Mouse (Mus musculus): ENCODE measurements around the gene Ube2l6. TPM values are rescaled to one million over a fixed set of nuclear protein-coding genes. Genes with fewer than 3 reads are reported as not detected.
"Not testable (repeated sequence)": the region's sequence is repeated elsewhere in the genome, so short reads cannot be mapped to it uniquely, and the experiment has no call there.

Gene Ube2l6
- total RNA-seq, 1 experiment from 2014 or later, result 43.8 TPM

DNA sequence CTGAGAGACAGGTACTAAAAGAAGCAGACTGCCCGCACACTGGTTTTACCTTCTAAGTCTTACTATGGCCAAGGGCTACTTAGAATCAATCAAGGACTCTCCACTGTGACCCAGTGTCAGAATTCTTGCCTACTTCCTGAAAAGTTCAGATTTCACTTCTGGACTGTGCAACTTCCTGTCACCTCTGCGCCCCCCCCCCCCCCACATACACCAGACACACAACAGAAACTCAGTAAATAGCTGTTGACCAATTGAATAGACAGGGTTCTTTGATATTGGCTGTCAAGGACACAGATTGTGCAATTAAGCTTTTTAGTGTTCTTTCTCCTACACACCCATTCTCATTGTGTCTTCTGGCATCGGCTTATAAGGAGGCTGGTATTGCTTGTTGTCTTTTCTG lies 10.3 kb upstream of the Ube2l6 start:
- ATAC-seq (replicated peaks; ENCODE audit: insufficient number of reproducible peaks, low FRiP score, low TSS enrichment, poor library complexity, severe bottlenecking), result no peak

DNA sequence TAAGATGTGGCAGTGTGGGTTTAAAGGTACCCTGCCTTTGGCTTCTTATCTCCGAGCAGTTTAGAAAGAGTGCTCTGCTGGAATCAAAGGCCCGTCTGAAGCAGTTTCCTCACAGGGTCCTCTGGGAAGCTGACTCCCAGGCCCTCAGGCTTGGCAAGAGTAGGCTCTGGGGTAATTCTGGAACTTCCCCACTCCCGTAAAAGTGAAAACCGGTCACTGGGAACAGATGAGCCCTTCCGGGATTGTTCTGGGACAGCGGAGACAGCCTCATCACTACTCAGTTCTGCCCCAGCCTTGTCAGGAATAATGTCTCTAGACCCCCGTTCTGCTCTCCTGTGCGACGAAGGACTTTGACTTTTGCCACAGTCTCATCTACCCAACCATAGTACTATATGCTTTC lies 8.2 kb upstream of the Ube2l6 start:
- ATAC-seq (replicated peaks; ENCODE audit: insufficient number of reproducible peaks, low FRiP score, low TSS enrichment, poor library complexity, severe bottlenecking), result no peak

DNA sequence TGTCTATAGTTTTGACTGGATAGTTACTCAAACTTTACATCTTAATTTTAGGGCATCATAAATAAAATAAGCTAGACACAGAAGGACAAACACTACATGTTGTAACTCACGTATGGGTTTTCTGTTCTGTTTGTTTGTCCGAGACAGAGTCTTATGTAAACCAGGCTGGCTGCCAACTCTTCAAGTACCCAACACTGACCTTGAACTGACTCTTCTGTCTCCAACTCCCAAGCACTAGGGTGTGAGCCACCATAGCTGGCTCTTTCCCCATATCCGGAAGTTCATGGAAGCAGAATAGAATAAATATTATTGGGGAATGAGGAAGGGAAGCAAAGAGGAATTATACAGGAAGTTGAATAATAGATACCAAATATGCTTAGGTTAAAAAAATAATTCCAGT lies 6.1 kb upstream of the Ube2l6 start:
- ATAC-seq (replicated peaks; ENCODE audit: insufficient number of reproducible peaks, low FRiP score, low TSS enrichment, poor library complexity, severe bottlenecking), result no peak

DNA sequence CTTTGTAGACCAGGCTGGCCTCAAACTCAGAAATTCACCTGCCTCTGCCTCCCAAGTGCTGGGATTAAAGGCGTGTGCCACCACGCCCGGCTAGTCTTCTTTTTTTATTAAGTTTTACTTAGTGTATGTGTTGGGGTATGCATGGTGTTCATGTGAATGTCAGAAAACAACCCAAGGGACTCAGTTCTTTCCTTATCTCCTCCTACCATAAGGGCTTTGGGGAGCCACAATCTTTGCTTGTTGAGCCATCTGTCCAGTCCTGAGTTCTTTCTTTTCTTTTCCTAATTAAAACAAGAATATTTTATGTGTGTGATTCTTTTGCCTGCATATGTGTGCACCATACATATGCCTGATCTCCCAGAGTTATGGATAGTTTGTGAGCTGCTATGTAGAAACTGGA lies 5.5 kb upstream of the Ube2l6 start:
- no peak for ATAC-seq (replicated peaks; ENCODE audit: insufficient number of reproducible peaks, low FRiP score, low TSS enrichment, poor library complexity, severe bottlenecking)

DNA sequence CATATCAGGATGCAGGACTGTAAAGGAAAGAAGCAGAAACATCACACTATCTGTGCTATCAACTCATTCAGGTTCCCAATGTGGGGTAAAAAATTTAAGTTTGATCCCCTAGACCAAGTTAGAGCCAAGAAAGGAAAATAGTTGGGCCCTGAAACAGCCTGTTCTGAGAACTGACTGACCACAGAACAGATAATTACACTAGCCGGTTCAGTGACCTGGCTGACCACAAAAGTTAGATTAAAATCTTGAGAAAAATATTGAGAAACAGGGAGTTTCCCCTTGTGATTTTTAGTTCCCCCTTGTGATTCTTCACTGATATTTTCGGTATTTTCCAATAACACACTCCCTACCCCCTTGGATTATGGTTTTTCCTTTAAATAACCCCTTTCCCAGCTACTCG lies 4.8 kb upstream of the Ube2l6 start:
- no peak for ATAC-seq (replicated peaks; ENCODE audit: insufficient number of reproducible peaks, low FRiP score, low TSS enrichment, poor library complexity, severe bottlenecking)

DNA sequence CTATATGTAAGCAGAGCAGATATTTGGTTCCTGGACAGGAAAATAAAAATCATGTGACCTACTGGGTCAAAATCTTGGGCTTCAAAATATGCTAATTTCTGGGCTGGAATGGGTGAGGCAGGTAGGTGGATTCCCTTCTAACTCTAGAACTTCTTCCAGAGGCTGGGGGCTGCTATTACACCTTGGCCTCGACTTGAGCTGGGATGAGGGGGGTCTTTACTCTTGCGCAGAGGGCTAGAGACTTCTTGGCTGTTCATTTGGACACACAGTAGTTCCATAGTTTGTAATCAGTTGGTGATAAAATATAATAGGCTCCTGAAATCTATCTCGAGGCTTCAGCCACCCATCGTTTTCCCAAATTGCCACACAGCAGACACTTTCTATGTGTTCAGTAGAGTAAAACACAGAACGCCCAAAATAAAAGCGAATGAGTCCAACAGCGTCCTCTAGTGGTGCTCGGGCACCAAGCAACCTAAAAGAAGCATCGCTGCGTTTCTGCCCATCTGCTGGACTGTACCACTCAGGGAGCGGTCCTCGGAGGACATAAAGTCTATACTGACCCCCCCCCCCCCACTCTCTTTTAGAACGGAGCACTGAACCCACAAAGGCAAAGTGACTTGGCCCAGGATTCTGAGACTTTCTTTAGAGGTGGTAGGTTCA lies 665 bp upstream of the Ube2l6 start:
- ATAC-seq (replicated peaks; ENCODE audit: insufficient number of reproducible peaks, low FRiP score, low TSS enrichment, poor library complexity, severe bottlenecking), result 0 out of 2 replicates have a peak, but pooled peaks have one; percentile 42

DNA sequence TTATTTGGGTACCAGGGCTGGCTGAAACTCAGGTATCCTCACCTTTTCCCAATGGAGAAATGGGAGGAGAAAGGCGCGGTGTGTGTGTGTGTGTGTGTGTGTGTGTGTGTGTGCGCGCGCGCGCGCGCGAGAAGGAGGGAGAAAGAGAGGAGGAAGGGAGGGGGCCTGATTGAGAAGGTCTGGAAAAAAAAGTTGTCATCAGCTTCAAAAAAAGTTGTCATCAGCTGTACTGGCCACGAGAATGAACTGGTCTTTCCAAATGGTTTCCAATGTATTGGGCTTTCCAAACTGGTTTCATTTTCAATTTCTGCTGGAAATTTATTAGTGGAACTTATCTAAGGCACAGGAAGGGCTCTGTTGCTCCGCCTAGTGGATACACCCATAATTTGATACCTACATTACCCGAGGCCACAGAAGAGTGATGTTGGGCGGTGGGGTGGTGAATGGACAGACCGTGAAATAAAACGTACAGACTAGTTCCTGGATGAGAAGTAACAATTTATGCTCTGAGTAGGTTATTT lies 473 bp downstream of the Ube2l6 start:
- peak; percentile 65 for ATAC-seq (replicated peaks; ENCODE audit: insufficient number of reproducible peaks, low FRiP score, low TSS enrichment, poor library complexity, severe bottlenecking)

DNA sequence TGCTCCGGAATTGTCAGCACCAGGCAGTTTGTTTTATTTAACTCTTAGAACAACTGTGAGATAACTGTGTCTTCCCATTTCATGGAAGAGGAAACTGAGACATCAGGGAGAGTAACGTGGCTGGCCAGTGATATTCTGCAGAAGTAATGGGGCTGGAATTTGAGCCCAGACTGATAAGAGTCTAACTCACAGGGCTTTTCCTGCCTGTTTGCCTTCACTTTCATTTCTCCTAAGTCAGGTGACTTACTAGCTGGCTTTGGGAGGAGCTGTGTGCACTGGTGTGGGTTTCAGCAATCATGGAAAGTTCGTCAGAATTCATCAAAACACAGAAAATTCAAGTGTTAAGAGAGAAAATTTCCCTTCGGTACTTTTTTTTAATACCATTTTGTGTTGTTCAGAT lies 1.7 kb downstream of the Ube2l6 start:
- ATAC-seq (replicated peaks; ENCODE audit: insufficient number of reproducible peaks, low FRiP score, low TSS enrichment, poor library complexity, severe bottlenecking), result no peak

DNA sequence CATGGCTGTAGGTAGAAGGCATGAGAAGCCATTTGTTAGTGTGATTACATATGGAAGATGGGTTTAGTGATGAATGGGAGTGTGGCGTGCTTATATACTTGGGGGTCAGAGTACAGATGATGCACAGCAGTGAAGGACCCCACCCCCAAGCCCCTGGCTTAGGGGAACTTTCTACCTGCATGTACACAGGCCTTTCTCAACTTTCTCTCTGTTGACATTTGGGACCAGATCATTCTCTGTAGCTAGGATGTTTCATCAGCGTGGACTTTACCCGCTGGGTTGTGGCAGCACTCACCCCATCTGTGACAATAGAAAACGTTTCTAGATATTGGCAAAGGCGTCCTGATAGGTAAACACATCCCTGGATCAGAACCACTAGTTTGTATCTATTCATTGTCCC lies 2.6 kb downstream of the Ube2l6 start:
- ATAC-seq (replicated peaks; ENCODE audit: insufficient number of reproducible peaks, low FRiP score, low TSS enrichment, poor library complexity, severe bottlenecking), result not testable (repeated sequence)

DNA sequence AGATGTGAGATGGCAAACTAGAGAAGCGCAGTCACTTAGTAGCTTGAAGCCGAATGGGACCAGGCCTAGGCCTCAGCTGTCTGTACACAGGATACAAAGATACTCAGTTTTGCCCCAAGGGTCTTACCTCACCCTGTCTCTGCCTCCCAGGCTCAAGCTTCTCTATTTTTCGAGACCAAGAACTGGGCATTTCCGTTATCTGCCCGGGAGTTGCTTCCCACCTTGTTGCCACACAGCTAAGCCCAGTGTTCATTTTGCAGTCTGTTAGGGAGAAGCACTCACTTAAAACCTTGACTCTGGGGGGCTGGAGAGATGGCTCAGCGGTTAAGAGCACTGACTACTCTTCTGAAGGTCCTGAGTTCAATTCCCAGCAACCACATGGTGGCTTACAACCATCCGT lies 5.3 kb downstream of the Ube2l6 start:
- ATAC-seq (replicated peaks; ENCODE audit: insufficient number of reproducible peaks, low FRiP score, low TSS enrichment, poor library complexity, severe bottlenecking), result no peak

DNA sequence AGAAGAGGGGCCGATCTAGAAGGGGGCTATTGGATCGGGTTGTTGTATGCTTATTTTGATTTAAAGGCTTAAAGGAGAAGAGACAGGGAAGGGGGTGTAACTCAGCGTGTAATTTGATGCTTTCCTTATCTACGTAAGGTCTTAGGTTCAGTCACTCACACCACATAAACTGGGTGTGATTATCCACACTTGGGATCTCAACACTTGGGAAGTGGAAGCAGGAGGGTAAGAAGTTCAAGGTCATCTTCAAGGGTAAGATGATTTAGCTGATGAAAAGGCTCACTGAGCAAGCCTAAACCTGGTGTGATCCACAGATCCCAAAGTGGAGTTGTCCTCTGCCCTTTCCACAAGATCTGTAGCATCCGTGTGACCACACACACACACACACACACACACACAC lies 7.9 kb downstream of the Ube2l6 start:
- no peak for ATAC-seq (replicated peaks; ENCODE audit: insufficient number of reproducible peaks, low FRiP score, low TSS enrichment, poor library complexity, severe bottlenecking)

DNA sequence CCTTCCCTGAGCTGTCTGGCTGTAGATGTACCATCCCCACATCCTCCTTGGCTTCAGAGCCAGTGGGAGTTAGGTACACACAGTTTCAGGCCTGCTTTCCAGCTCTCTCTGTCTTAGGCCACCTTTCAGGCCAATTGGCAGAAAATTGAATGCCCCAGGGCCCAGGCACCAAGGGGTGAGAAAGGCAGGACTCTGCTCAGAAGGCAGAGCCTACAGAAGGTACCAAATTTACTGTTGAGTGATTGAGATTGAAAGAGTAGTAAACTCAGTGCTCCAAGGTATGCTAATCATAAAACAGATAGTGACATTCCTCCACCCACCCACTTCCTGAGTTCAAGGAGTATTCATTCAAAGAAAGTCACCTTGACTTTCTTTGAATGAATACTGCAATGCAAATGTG lies 10.7 kb downstream of the Ube2l6 start:
- ATAC-seq (replicated peaks; ENCODE audit: insufficient number of reproducible peaks, low FRiP score, low TSS enrichment, poor library complexity, severe bottlenecking), result no peak

DNA sequence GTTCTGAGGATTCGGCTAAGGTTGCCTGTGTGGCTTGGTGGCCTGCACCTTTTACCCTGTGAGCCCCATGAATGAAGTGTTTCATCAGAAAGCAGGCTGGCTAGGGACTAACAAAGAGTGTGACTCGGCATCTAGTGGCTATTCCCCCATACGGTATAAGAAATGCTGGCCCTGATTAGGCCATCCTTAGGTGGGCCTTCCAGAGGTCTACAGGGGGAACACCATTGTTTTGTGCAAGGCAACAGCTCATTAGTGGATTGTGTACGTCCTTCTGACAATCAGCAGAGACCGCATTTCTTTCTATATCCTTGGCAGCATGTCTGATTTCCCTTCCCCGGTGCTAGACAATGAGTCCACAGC lies 11.9 kb downstream of the Ube2l6 start:
- ATAC-seq (replicated peaks; ENCODE audit: insufficient number of reproducible peaks, low FRiP score, low TSS enrichment, poor library complexity, severe bottlenecking), result no peak

DNA sequence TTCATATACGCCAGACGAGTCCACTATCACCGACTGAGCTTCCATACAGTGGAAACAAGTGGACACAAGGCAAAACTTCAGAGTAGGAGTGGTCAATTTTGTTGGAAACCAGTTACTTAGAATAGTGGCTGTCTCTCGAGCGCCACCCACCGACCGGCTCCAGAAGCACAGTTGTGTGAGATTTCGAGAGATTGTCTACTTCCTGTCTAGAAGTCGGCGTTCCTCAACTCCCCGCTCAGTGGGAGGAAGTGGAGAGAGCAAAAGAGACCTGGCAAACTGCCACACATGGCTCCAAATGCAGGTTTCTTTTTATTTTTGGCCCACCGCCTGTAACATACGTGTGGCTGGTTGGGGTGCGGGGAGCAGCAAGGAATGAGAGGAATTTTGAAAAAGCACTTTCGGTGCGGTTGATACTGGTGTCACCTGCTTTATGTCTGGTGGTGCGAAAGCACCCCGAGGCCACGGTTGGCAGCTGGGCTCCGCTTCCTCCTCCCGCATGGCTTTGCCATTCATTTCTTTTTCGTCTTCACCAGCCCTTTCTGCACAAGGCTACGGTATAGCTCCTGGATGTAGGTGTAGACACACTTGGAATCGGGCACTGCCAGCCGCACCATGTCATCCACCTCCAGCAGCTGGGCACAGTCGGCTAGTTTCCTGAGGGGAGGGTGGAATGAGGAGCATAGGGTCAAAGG lies 12.4 kb downstream of the Ube2l6 start:
- peak; percentile 85 for ATAC-seq (replicated peaks; ENCODE audit: insufficient number of reproducible peaks, low FRiP score, low TSS enrichment, poor library complexity, severe bottlenecking)

DNA sequence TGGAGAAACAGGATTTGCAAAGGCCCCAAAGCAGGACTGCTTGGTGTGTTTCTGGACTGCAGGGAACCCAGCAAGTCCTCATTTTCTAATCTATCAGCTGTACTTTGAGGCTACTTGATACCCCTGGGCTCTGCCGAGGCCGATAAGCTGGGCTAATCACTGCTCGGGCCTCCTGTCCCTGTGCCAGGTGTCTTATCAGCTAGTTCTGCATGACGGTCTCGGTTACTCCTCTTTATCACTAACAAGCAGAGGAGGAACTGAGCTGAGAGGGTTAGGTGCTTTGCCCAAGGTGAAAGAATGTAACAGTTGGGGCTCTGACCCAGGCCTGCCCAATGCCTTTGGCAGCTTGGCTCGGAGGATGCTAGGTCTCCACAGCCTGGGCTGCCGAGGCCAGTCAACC lies 13.3 kb downstream of the Ube2l6 start:
- ATAC-seq (replicated peaks; ENCODE audit: insufficient number of reproducible peaks, low FRiP score, low TSS enrichment, poor library complexity, severe bottlenecking), result no peak

DNA sequence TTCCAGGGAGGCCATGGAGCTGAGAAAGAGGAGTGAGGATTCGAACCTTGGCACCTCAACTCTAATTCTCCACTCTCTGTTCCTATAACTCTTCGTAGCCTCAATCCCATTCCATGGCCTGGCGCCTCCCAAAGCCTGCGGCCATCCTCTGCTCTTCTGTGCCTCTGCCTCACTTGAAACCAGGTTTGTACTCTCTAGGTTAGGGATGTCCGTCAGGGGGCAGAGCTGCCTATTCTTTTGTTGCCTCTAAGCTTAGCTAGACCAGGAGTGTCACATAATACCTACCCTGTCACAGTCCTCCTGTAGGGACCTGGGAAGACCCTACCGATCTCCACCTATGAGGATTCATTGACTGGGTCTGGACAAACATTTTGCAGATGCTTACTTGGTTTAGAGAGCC lies 14.0 kb downstream of the Ube2l6 start:
- ATAC-seq (replicated peaks; ENCODE audit: insufficient number of reproducible peaks, low FRiP score, low TSS enrichment, poor library complexity, severe bottlenecking), result no peak

DNA sequence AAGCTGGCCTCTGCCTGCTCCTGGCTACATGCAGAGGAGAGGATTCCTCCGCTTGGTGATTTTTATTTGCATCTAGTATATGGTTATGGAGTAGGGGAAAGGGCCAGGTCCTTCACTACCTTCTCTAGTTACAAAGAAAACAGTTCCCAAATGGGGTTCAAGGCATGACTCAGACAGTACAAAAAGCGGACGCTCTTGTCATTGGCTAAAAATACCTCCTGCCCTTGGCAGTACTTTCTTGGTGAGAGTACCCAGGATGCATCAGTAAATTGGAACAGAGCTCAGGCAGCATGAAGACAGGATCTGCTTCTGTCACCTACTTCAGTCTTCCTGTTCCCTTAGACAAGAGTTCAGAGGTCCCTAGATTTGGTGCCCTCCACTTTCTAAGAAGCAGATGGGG lies 21.2 kb downstream of the Ube2l6 start:
- no peak for ATAC-seq (replicated peaks; ENCODE audit: insufficient number of reproducible peaks, low FRiP score, low TSS enrichment, poor library complexity, severe bottlenecking)

DNA sequence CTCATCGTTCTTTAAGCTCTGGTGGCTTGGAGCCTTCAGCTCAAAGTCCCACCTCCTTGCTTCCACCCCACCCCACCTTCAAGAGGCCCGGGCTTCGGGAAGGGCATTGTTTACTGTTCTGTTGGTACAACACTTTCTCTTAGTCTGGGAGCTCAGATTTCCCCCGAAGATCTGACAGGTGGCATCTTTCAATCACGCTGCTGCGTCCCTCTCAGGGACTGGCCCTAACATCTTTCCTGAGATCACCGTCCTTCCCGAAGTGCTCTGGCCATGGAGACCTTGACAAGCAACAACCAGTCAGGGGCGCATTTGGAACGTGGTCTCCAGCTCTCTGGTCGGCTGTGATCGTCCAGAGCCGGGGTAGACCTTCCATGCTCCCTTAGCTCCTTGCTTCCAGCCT lies 23.9 kb downstream of the Ube2l6 start, which contains the start of gene Smtnl1:
Gene Smtnl1 (minus strand): TSS at position 101 of the 400 bp plus-strand sequence.
- ATAC-seq (replicated peaks; ENCODE audit: insufficient number of reproducible peaks, low FRiP score, low TSS enrichment, poor library complexity, severe bottlenecking), result no peak

DNA sequence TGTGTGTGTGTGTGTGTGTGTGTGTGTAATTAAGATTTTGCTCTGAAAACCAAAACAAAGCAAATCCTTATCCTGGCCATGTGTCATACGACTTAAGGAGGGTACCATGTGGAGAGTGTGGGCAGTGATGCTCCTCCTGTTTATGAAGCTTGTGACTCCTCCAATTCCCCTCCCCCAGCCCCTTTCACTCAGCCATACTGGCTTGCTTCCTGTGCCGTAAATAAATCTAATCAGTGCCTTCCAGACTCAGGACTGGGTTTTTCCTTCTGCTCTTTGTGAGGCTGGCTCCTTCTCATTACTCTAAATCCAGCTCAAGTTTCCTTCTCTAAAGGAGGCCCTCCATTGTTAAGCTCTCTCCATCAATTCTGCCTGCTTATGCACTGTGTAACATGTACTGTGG lies 24.6 kb downstream of the Ube2l6 start:
- no peak for ATAC-seq (replicated peaks; ENCODE audit: insufficient number of reproducible peaks, low FRiP score, low TSS enrichment, poor library complexity, severe bottlenecking)

DNA sequence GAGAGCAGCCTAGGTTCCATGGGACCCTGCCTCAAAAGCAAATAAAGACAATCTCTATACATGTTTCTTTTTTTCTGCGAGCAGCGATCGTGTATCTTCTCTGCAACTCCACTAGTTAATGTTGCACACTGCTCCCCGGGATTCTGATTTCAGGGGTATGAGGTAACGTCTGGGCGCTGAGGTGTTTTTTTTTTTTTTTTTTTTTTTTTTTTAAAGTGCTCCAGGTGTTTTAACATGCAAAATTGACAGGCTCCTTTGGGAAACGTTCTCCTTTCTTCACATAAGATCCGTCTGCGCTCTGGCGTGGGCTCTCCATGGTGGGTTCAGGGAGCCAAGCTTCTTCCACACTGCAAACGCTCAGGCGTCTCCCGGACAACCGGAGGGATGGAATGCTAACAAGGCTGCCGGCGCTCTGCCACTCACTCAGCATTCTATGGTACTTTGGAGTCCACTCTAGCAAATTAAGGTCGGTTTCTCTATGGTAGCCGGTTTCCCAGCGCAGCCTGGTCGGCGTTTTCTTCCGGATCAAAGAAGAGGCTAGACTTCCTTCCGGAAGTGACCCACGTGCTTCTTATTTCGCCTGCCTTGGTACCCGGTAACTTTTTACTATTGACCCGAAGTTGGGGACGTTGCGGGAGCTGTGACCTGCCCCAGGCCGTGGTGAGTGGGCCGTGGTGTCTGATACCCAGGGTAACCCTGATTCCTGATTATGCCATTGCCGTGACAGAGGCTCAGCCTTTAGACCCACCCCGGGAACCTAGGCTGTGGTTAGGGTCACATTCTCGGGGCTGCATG lies 28.1 kb downstream of the Ube2l6 start, which contains the start of gene Timm10:
Gene Timm10 (plus strand): TSS at position 510 of the 795 bp plus-strand sequence.
- peak; percentile 93 for ATAC-seq (replicated peaks; ENCODE audit: insufficient number of reproducible peaks, low FRiP score, low TSS enrichment, poor library complexity, severe bottlenecking)

Measured in monocyte, adult 5-6 weeks (primary cell).